Comparison of ENCODE assay signal across 10 mouse cellular contexts in genomic region chr11:35527816-35528462, GRCm38 (mm10).
DNase-seq lines count a peak whose midpoint lies in the region; ATAC-seq and TF ChIP-seq lines count a peak whose summit lies in the region.
"Had no signal": no experiment of that assay in that cellular context is flagged by ENCODE, and none has a peak within 500 bp of the region (broad histone marks: within the 10 kb centered on the region; RNA-seq: fewer than 3 reads in every experiment).

No protein-coding gene starts in this region.

- no peak overlapping the region for H3K4me3 ChIP-seq in left cerebral cortex, adult 2 months
- no peak overlapping the region for H3K4me3 ChIP-seq in embryonic fibroblast, embryonic 13.5 days (ENCODE audit: insufficient read depth, low read length)
- no peak overlapping the region for H3K4me3 ChIP-seq in neural tube, embryonic 15.5 days (replicated peaks)
- H3K4me3 ChIP-seq: myocyte had no signal

- intact Hi-C loops in left cerebral cortex, postnatal 25 days (cut with DNase I): no loop called here
- intact Hi-C loops in left cerebral cortex, adult 2 months (cut with DNase I): no loop called here
- intact Hi-C loops in heart, postnatal 25 days (cut with DNase I): no loop called here

- TF ChIP-seq POLR2A in embryonic fibroblast, embryonic 13.5 days (IDR thresholded peaks at IDR 0.05; ENCODE audit: low read depth, low read length): no peak

- peaks cover 9% of the 10 kb centered on the region for H3K4me1 ChIP-seq in embryonic fibroblast, embryonic 13.5 days (ENCODE audit: control insufficient read depth, insufficient read depth, low read length)
- peaks cover 22% of the 10 kb centered on the region for H3K4me1 ChIP-seq in neural tube, embryonic 15.5 days

- H3K27me3 ChIP-seq in neural tube, embryonic 15.5 days (replicated peaks): peaks cover 8% of the 10 kb centered on the region; the same call in 1 of the 2 replicates

- peak; percentile 39; the same call in 1 of the 2 replicates for ATAC-seq in neural tube, embryonic 15.5 days (ENCODE audit: low FRiP score)

- no peaks in the 10 kb centered on the region for H3K36me3 ChIP-seq in neural tube, embryonic 15.5 days

- H3K9me3 ChIP-seq in neural tube, embryonic 15.5 days (replicated peaks): no peaks in the 10 kb centered on the region

- peak; percentile 30 to 85 for DNase-seq in left cerebral cortex, postnatal 25 days (ENCODE audit: low spot score in 2 of 2)
- no peak for DNase-seq in left cerebral cortex, adult 2 months (ENCODE audit: extremely low spot score in 1 of 2, low spot score in 2 of 2)
- DNase-seq in hindlimb bud, embryonic 11.5 days (ENCODE audit: extremely low spot score, low read depth, low spot score): peak; percentile 35
- DNase-seq in gastrocnemius, postnatal 10 days: no peak
- no peak for DNase-seq in heart, postnatal 25 days (ENCODE audit: low spot score)
- DNase-seq in gastrocnemius, adult 18-20 months (ENCODE audit: low spot score): no peak

- no peak overlapping the region for H3K9ac ChIP-seq in neural tube, embryonic 15.5 days (replicated peaks)
- H3K9ac ChIP-seq: liver, embryonic 14.5 days had no signal

- WGBS in neural tube, embryonic 15.5 days: 28% methylated on average over 7 of the region's 7 CpGs

- no peak overlapping the region for H3K4me2 ChIP-seq in neural tube, embryonic 15.5 days

- no peak overlapping the region for H3K27ac ChIP-seq in left cerebral cortex, adult 2 months
- H3K27ac ChIP-seq in embryonic fibroblast, embryonic 13.5 days (ENCODE audit: insufficient read depth, low read length): peak overlapping the region; percentile 63
- peak overlapping the region; percentile 34 for H3K27ac ChIP-seq in neural tube, embryonic 15.5 days (replicated peaks)
- H3K27ac ChIP-seq: liver, embryonic 14.5 days had no signal

- no peak for TF ChIP-seq CTCF in left cerebral cortex, adult 2 months (IDR thresholded peaks at IDR 0.05)
- TF ChIP-seq CTCF in embryonic fibroblast, embryonic 13.5 days (IDR thresholded peaks at IDR 0.05; ENCODE audit: borderline replicate concordance, insufficient read depth, low read length): no peak

Comparison
In these comparisons a context has a peak if more than half of its experiments do, and no peak if none do; other contexts are left out.
1. DNase-seq: peak in left cerebral cortex, postnatal 25 days (2 of 2) and hindlimb bud, embryonic 11.5 days (single experiment); none in left cerebral cortex, adult 2 months (0 of 2), gastrocnemius, postnatal 10 days (single experiment), heart, postnatal 25 days (single experiment) and gastrocnemius, adult 18-20 months (single experiment).